Mouse (Mus musculus): ENCODE measurements around the gene Grm6.
A peak's percentile ranks its signal among the peaks of the same experiment; 100 is the strongest.

The Grm6 gene

GRCm38 (mm10) chr11:50850177-50850735, at the start of gene Grm6:
Gene Grm6 (plus strand): TSS chr11:50850685.
- no peak for DNase-seq (ENCODE audit: low spot score)

DNA sequence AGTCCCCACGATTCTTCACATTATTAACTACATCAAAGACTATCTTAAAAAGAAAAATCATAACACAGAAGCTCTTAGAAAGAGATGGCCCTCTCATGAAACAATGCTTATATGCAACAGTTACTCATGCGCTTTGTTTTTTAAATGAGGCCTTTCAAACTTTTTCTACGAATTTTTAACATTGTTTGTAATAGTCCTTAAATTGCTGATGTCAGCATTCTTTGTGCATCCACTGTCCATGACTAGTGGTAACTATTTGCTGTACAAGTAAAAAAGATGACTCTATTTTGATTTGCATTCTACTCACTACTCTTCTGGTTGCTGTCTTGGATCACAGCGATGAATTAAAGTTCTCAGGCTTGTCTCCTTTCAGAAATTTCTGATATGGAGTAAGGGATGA, 36.3 kb upstream of the Grm6 start:
- no peak for DNase-seq (ENCODE audit: low spot score)

DNA sequence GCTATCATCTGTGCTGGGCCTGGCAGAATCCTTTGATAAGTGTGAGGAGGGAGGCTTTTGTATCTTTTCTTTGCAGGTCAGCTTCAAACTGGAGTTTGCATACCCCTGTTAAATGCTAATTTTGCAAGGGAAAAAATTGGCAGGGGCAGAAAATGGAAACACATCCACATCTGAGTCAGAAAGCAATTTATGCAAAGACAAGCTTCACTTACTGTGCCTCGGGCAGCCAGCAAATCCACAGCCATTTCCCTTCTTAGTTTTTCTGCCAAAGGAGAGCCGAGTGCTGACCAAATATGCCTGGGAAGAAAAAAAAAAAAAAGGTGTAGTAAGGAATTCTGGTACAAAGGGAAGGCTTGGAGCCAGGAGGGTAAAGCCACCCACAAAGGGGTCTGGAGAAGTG, 24.3 kb upstream of the Grm6 start:
- no peak for DNase-seq (ENCODE audit: low spot score)

DNA sequence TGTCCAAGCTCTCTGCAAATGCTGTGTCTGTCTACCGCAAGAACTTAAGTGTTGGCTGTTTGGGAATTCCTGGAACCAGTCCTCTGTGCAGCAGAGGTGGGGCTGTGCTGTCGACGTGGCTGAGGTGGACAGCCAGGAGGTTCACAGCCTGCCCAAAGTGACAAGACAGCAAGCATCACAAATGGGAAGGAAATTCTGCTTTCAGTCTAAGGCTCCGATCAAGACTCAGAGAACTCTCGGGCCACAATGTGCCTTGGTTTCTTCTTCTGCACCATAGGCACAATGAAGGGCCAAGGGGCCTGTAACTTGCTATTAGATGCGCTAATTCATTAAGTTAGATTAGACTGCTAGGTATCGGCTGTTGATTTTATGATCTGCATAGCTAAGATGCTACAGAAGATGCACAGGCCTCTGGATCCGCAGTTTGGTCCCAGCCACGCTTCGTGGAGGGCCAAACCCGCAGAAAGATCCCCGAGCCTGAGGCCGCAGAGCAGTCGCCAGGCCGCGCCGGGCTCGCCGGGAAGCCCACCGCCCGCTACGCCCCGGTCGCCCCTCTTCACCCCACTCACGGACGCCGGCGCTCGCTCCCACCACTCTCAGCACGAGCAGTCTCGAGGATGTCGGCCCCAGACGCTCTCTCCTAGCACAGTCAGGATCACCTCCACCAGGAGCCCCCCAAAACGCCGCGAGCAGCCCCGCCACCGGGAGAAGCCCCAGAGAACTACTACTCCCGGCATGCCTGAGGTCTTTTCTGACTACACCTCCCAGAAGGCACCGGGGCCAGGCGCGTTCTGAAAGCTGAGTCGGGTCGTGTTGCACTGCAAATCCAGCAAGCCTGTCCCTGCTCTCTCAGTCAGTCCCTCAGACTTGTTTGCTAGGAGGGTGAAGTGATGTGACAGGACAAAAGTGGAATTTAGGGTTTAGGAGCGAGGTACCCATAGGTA, 23.2 kb upstream of the Grm6 start, which contains the start of gene Zfp354c:
Zfp354c (minus strand) TSS at position 715 of the 944 bp plus-strand sequence.
- DNase-seq (ENCODE audit: low spot score), result peak; percentile 62

- DNase-seq (ENCODE audit: low spot score), result no peak
Observed at GRCm38 (mm10) chr11:50835727-50836126, 14.8 kb upstream of the Grm6 start.

DNA sequence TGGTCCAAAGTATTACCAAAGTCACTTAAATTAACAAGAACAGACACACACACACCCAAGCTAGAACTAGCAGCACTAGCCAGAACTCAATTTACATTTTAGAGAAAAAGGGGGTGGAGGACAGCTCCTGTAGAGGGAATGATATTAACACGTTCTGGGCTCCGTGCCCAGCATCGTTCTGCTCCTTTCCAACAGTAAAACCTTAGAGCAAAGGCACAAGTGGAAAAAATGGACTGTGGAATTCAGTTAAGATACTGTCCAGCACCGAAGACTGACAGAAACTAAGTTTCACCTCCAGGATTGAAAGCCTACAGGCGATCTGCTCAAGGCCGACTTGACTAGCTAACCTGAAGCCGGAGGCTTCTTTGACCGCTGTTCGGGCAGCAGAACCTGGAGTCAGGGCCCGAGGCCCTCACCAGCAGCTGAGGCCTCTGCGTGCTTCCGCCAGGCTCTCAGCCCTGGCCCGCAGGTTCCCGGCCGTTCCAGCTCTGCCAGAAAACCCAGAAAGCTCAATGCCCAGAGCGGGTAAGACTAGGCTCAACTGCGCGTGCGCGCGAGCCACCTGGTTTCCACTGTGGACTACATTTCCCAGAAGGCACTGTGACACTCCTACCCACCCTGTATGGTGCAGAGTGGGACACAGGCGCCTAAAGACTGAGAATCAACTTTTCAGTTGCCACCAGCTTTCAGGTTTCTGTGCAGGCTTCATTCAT, 9.3 kb upstream of the Grm6 start, which contains the start of gene Zfp879:
Zfp879 (minus strand) TSS at position 530 of the 713 bp plus-strand sequence.
- DNase-seq (ENCODE audit: low spot score), result peak; percentile 67

- no peak for DNase-seq (ENCODE audit: low spot score)
Observed at GRCm38 (mm10) chr11:50845951-50846350, 4.5 kb upstream of the Grm6 start.

- no peak for DNase-seq (ENCODE audit: low spot score)
Observed at GRCm38 (mm10) chr11:50847047-50847446, 3.4 kb upstream of the Grm6 start.

GRCm38 (mm10) chr11:50848520-50849137, 1.9 kb upstream of the Grm6 start:
- DNase-seq (ENCODE audit: low spot score), result no peak

- DNase-seq (ENCODE audit: low spot score), result no peak
Observed at GRCm38 (mm10) chr11:50849310-50849709, 1.2 kb upstream of the Grm6 start.

DNA sequence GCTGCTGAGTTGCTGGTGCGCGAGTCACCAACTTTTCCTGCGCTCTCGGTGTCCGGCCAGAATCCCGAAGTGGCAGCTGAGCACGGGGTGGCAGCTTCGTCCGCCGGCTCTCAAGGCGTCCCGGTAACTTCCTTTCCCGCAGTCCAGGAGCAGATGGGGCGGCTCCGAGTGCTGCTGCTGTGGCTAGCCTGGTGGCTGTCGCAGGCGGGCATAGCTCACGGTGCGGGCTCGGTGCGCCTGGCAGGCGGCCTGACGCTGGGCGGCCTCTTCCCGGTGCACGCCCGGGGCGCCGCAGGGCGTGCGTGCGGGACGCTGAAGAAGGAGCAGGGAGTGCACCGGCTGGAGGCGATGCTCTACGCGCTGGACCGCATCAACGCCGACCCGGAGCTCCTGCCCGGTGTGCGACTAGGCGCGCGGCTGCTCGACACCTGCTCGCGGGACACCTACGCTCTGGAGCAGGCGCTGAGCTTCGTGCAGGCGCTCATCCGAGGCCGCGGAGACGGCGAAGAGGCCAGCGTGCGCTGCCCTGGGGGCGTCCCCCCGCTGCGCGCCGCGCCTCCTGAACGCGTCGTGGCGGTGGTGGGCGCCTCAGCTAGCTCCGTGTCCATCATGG, 610 bp downstream of the Grm6 start:
- no peak for DNase-seq (ENCODE audit: low spot score)

DNA sequence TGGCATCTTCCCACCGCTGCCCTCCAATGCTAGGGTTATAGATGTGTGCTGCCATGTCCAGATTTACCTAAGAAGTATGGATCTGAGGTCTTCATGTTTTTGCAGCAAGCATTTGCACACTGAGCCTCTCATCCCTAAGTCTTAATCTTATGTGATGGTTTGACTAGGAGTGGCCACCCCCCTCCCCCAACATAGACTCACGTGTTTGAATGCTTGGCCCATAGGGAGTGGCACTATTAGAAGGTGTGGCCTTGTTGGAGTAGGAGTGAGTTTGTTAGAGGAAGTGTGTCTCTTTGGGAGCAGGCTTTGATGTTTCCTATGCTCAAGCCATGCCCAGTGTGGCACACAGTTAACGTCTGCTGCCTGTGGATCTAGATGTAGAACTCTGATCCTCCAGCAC, 28.2 kb downstream of the Grm6 start:
- no peak for DNase-seq (ENCODE audit: low spot score)

GRCm38 (mm10) chr11:50883756-50884155, 33.3 kb downstream of the Grm6 start:
- no peak for DNase-seq (ENCODE audit: low spot score)

- DNase-seq (ENCODE audit: low spot score), result no peak
Observed at GRCm38 (mm10) chr11:50886231-50886932, 35.9 kb downstream of the Grm6 start.

GRCm38 (mm10) chr11:50886933-50887293, 36.4 kb downstream of the Grm6 start:
- DNase-seq (ENCODE audit: low spot score), result no peak

DNA sequence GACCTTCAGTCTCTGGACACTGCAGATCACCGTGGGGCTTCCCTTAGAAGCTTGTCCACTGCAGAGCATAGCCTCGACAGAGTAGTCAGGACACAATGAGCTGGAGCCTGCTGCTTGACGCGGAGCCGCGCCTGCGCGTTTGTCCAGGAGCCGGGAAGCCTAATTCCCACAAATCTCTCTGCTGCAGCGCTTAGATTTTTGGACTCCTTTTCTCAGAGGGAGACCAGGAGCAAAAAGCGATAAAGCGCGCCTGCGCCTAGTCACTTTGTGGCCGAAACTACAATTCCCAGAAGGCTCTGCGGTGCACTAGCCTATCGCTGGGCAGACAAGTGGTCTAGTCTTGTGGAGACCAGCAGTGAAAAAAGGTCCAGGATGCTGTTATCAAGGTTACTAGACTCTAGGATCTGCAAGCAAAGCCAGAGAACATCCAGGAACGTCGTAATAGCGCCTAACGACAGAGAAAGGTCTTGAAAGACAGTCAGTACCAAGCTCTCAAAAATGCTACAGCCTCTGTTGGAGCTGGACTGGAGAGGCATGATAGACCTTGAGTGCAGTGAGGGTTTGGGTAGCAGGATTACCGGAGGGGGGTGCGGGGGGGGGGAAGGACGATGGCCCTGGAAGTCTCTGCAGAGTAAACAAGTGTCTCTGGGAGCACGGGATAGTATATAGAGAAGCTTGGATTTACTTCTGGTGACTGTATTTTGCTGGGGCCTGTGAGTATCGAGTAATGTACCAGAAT, 37.1 kb downstream of the Grm6 start, which contains the start of gene Zfp454:
Zfp454 (minus strand) TSS at position 262 of the 739 bp plus-strand sequence.
- no peak for DNase-seq (ENCODE audit: low spot score)

GRCm38 (mm10) chr11:50892441-50892840, 42.0 kb downstream of the Grm6 start:
- no peak for DNase-seq (ENCODE audit: low spot score)

DNA sequence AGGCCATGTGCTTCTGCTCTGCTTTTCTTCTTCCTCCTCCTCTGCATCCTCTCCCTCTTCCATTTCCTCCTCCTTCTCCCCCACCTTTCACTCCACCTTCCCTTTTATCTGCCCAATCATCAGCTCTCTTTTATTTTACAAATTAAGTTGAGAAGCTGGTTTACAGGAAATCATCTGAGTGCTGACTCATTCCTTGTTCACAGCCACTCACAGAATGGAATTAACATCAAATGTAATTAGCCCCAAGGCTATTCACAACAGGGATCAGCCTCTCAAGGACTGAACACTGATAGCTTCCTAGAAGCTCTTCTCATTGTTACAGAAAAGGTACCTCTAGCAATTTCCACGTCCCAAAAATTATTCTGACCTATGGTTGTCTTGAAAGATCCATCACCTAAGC, 46.9 kb downstream of the Grm6 start:
- no peak for DNase-seq (ENCODE audit: low spot score)

- DNase-seq (ENCODE audit: low spot score), result no peak
Observed at GRCm38 (mm10) chr11:50908136-50908535, 57.7 kb downstream of the Grm6 start.

GRCm38 (mm10) chr11:50913301-50913700, 62.8 kb downstream of the Grm6 start:
- DNase-seq (ENCODE audit: low spot score), result no peak

Data from c-Kit-positive CD71-positive TER-119-positive erythroid progenitor cells, embryonic 14.5 days (primary cell).